Mouse (Mus musculus) spleen, adult 2 months (tissue): ENCODE measurements around the gene Kras.

Experiments used
- CTCF ChIP-seq: fragments of 200-500 bp; IDR thresholded peaks from 2 replicates; pipeline ENCODE4 v1.5.1; 2011; ENCODE audit warnings: mild to moderate bottlenecking, inconsistent platforms; ENCODE audit not compliant: insufficient read depth, insufficient read length, insufficient replicate concordance; ENCODE audit errors: extremely low read depth
- POLR2A ChIP-seq: fragments of 200-500 bp; IDR thresholded peaks from 2 replicates; pipeline ENCODE4 v1.6.1; 2011; ENCODE audit warnings: low read depth, low read length, inconsistent platforms

GRCm38 (mm10) chr6:145262314-145262713 is 12.3 kb upstream of the Kras start:
- TF ChIP-seq CTCF (no peak), POLR2A (no peak)
